Mouse (Mus musculus): Measurements from ENCODE around the gene Plcxd2.

DNA sequence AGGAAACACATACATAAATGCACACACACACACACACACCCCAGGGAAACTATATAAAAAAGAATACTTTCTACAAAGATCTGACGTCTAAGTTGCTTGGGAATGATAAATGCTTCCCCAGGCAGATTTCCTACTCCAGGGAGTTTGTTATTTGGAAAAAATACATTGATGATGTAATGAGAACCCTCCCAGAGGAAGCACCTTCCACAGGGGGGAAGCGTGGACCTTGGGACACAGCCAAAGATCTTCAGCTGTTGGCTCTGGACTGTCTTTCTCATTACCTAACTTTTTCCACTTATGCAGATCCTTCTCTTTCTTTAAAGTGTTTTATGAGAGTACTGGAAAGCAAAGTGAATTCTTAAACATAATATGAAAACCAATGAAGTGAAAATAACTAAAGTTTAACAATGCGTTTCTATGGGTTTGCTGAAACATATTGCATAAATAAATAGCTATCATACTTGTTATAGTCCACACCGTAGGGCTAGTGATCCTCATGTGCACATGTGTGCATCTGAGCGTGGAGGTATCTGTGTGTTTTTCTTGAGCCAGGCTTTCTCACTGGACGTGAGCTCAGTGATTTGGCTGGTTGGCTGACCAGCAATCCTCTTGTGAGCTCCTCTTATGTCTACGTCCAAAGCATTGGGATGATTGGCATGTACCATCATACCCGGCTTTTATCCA, 87.3 kb downstream of the Plcxd2 start:
- TF ChIP-seq CTCF (IDR thresholded peaks at IDR 0.05; ENCODE audit: low read depth, low read length) (no peak), POLR2A (IDR thresholded peaks at IDR 0.05; ENCODE audit: extremely low read depth, insufficient read depth, low read length) (no peak)

Data from liver, adult 2 months (tissue).